Mouse (Mus musculus) liver, postnatal 0 days (tissue): ENCODE measurements around the gene Gpbp1.

Experiments used
- CTCF ChIP-seq: sonication (generic); IDR thresholded peaks from 2 replicates; pipeline ENCODE4 v1.5.1; 2016; ENCODE audit warnings: antibody characterized with exemption, low read depth
- EP300 ChIP-seq: IDR thresholded peaks from 2 replicates; pipeline ENCODE4 v1.6.1; 2016; ENCODE audit warnings: antibody characterized with exemption, low read depth, mild to moderate bottlenecking

DNA sequence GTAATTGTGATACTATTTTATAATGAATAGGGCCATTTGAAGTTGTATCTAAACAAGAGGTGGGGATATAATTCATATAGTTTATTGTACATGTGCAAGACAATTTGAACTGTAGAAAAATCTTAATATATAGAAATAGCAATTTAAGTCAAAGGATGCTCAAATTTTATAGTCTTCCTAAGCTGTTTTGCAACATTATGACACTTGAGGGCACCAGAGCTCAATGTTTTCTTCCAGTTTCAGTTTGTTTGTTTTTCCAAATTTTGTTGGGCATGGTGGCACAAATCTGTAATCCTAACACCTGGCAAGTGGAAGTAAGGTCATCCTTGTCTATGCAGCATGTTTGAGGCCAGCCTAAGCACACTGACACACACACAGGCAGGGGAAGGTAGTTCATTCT, 68.6 kb downstream of the Gpbp1 start:
- TF ChIP-seq CTCF (peak; percentile 43), EP300 (no peak)
